Mouse (Mus musculus): ENCODE measurements around the gene Olfr765. TPM values are rescaled to one million over a fixed set of nuclear protein-coding genes. Genes with fewer than 3 reads are reported as not detected.

Olfr765 gene
- polyA plus RNA-seq (2012; ENCODE audit: low replicate concordance): not detected in 2 replicates

DNA sequence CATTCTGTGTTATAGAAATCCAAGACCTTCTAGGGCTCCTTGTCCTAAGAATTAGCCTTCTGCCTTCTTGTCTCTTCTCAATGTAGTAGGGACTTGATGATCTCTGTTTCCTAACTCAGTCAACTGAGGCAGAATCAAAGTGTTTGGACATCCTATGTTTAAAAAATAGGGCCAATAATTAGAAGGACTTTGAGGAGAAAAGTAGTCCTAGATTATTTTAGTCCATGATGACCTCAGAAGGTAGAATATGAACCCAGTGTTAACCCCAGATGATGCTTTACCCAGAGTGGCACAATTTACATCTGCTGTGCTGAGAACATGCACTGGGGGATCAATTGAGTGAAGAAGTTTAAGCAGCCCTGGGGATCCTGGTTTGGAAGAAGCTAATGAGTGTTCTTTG is at the start of gene Olfr765:
Olfr765 (minus strand) TSS at position 101 of the 400 bp plus-strand sequence.

GRCm38 (mm10) chr10:129099275-129099674 is 49.5 kb upstream of the Olfr765 start, which contains the start of gene Olfr768:
Gene Olfr768 (minus strand): TSS chr10:129099375.

DNA sequence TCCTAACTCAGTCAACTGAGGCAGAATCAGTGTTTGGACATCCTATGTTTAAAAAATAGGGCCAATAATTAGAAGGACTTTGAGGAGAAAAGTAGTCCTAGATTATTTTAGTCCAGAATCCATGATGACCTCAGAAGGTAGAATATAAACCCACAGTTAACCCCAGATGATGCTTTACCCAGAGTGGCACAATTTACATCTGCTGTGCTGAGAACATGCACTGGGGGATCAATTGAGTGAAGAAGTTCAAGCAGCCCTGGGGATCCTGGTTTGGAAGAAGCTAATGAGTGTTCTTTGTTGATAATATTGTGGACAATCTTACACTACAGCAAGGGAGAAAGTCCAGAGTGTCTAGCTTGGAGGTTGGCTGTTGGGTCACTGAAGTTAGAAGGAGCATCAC is 33.0 kb upstream of the Olfr765 start, which contains the start of gene Olfr767:
Olfr767 (minus strand) TSS at position 101 of the 400 bp plus-strand sequence.

GRCm38 (mm10) chr10:129068877-129069276 is 19.1 kb upstream of the Olfr765 start, which contains the start of gene Olfr766-ps1:
Gene Olfr766-ps1 (minus strand): TSS chr10:129068977.

DNA sequence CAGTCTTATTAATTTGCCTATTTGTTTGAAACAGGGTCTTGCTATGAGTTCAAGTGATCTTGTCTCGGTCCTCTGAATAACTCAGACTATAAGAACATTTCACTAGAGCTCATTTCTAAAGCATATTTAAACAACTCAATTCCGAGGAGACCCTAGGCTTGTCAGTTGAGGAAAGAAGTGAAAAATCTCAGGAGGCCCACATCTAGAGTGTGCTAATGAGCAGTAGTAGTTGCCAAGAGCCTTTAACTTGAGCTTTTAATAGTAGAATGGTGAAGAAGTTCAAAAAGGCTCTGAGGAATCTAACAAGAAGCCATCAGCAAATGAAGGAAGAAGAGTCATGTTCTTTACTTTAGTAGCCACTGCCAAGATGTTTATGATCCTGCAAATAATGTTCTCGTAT is 10.0 kb downstream of the Olfr765 start, which contains the start of gene Olfr764-ps1:
Olfr764-ps1 (minus strand) TSS at position 101 of the 400 bp plus-strand sequence.

GRCm38 (mm10) chr10:129010288-129010841 is 39.4 kb downstream of the Olfr765 start, which contains the start of gene Olfr763:
Gene Olfr763 (plus strand): TSS chr10:129010791.

Other genes starting within 250 kb of the Olfr765 start
- 6.1 and 25.6 TPM in 2 replicates for gene Dnajc14, start 245.9 kb downstream of the Olfr765 start, polyA plus RNA-seq (2012; ENCODE audit: low replicate concordance)
- gene Tmem198b, start 245.6 kb downstream of the Olfr765 start, polyA plus RNA-seq (2012; ENCODE audit: low replicate concordance): 0.89 and 1.4 TPM in 2 replicates
- 0.41 and 5.4 TPM in 2 replicates for gene Sarnp, start 232.7 kb downstream of the Olfr765 start, polyA plus RNA-seq (2012; ENCODE audit: low replicate concordance)
- gene Ormdl2, start 228.4 kb downstream of the Olfr765 start, polyA plus RNA-seq (2012; ENCODE audit: low replicate concordance): 2.6 and 17.0 TPM in 2 replicates
- gene Gdf11, start 158.3 kb downstream of the Olfr765 start, polyA plus RNA-seq (2012; ENCODE audit: low replicate concordance): 1.5 and 1.6 TPM in 2 replicates
- 0.96 and 1.1 TPM in 2 replicates for gene Cd63, start 149.0 kb downstream of the Olfr765 start, polyA plus RNA-seq (2012; ENCODE audit: low replicate concordance)
- 2.4 and 4.2 TPM in 2 replicates for gene Rdh5, start 127.1 kb downstream of the Olfr765 start, polyA plus RNA-seq (2012; ENCODE audit: low replicate concordance)
- gene Bloc1s1, start 126.0 kb downstream of the Olfr765 start, polyA plus RNA-seq (2012; ENCODE audit: low replicate concordance): 24.2 and 33.3 TPM in 2 replicates
- gene Itga7, start 116.2 kb downstream of the Olfr765 start, polyA plus RNA-seq (2012; ENCODE audit: low replicate concordance): 1.6 and 2.3 TPM in 2 replicates
- not detected in 2 replicates for gene Mettl7b, start 89.0 kb downstream of the Olfr765 start, polyA plus RNA-seq (2012; ENCODE audit: low replicate concordance)
- not detected in 2 replicates for gene Olfr9, start 60.6 kb downstream of the Olfr765 start, polyA plus RNA-seq (2012; ENCODE audit: low replicate concordance)
- not detected in 2 replicates for gene Olfr763, start 39.2 kb downstream of the Olfr765 start, polyA plus RNA-seq (2012; ENCODE audit: low replicate concordance)
- gene Olfr764-ps1, start 10.1 kb downstream of the Olfr765 start, polyA plus RNA-seq (2012; ENCODE audit: low replicate concordance): not detected in 2 replicates
- not detected in 2 replicates for gene Olfr766-ps1, start 19.0 kb upstream of the Olfr765 start, polyA plus RNA-seq (2012; ENCODE audit: low replicate concordance)
- gene Olfr767, start 32.9 kb upstream of the Olfr765 start, polyA plus RNA-seq (2012; ENCODE audit: low replicate concordance): not detected in 2 replicates
- not detected in 2 replicates for gene Olfr768, start 49.4 kb upstream of the Olfr765 start, polyA plus RNA-seq (2012; ENCODE audit: low replicate concordance)
- gene Olfr769, start 67.9 kb upstream of the Olfr765 start, polyA plus RNA-seq (2012; ENCODE audit: low replicate concordance): not detected in 2 replicates
- not detected in 2 replicates for gene Olfr770, start 89.0 kb upstream of the Olfr765 start, polyA plus RNA-seq (2012; ENCODE audit: low replicate concordance)
- not detected in 2 replicates for gene Olfr771, start 114.8 kb upstream of the Olfr765 start, polyA plus RNA-seq (2012; ENCODE audit: low replicate concordance)
- gene Olfr772, start 127.9 kb upstream of the Olfr765 start, polyA plus RNA-seq (2012; ENCODE audit: low replicate concordance): not detected in 2 replicates
- gene Olfr773, start 137.4 kb upstream of the Olfr765 start, polyA plus RNA-seq (2012; ENCODE audit: low replicate concordance): not detected in 2 replicates
- not detected in 2 replicates for gene Olfr774, start 186.2 kb upstream of the Olfr765 start, polyA plus RNA-seq (2012; ENCODE audit: low replicate concordance)
- not detected in 2 replicates for gene Olfr775, start 198.4 kb upstream of the Olfr765 start, polyA plus RNA-seq (2012; ENCODE audit: low replicate concordance)
- not detected in 2 replicates for gene Olfr776, start 209.1 kb upstream of the Olfr765 start, polyA plus RNA-seq (2012; ENCODE audit: low replicate concordance)
- not detected in 2 replicates for gene Olfr777, start 221.5 kb upstream of the Olfr765 start, polyA plus RNA-seq (2012; ENCODE audit: low replicate concordance)

All from leukemia stem cell, adult 10-12 weeks (primary cell).